Mouse (Mus musculus): ENCODE results near the gene Tln2.

- TF ChIP-seq CTCF (IDR thresholded peaks at IDR 0.05; ENCODE audit: low read depth) (no peak), EP300 (IDR thresholded peaks at IDR 0.05; ENCODE audit: low read depth) (no peak)
Observed at GRCm38 (mm10) chr9:67418092-67418491, 141.4 kb downstream of the Tln2 start.

All from liver, embryonic 14.5 days (tissue).